Comparison of ENCODE assay signal across 12 mouse cellular contexts in genomic region chr9:91818616-91819328, GRCm38 (mm10).
A peak's percentile ranks its signal among the peaks of the same experiment; 100 is the strongest.
DNase-seq lines count a peak whose midpoint lies in the region; ATAC-seq and TF ChIP-seq lines count a peak whose summit lies in the region.
"Had no signal": no experiment of that assay in that cellular context is flagged by ENCODE, and none has a peak within 500 bp of the region (broad histone marks: within the 10 kb centered on the region; RNA-seq: fewer than 3 reads in every experiment).

No protein-coding gene starts in this region.

- H3K9me3 ChIP-seq in forebrain, embryonic 11.5 days (ENCODE audit: control insufficient read depth, low read length), result no peaks in the 10 kb centered on the region
- H3K9me3 ChIP-seq in limb, embryonic 13.5 days, result no peaks in the 10 kb centered on the region
- no peaks in the 10 kb centered on the region for H3K9me3 ChIP-seq in stomach, postnatal 0 days (ENCODE audit: control insufficient read depth, low read length)
- H3K9me3 ChIP-seq in lung, postnatal 0 days (ENCODE audit: low read length), result no peaks in the 10 kb centered on the region
- H3K9me3 ChIP-seq in kidney, embryonic 14.5 days (ENCODE audit: control insufficient read depth, low read length), result no peaks in the 10 kb centered on the region
- H3K9me3 ChIP-seq: heart, embryonic 13.5 days; intestine, embryonic 15.5 days had no signal

- H3K4me1 ChIP-seq in forebrain, embryonic 11.5 days (replicated peaks; ENCODE audit: control insufficient read depth, insufficient read depth, low read length), result no peaks in the 10 kb centered on the region
- no peaks in the 10 kb centered on the region for H3K4me1 ChIP-seq in limb, embryonic 13.5 days
- no peaks in the 10 kb centered on the region for H3K4me1 ChIP-seq in stomach, postnatal 0 days (replicated peaks; ENCODE audit: control insufficient read depth, insufficient read depth)
- H3K4me1 ChIP-seq in lung, postnatal 0 days (ENCODE audit: insufficient read depth, low read depth, low read length), result no peaks in the 10 kb centered on the region
- no peaks in the 10 kb centered on the region for H3K4me1 ChIP-seq in kidney, embryonic 14.5 days (ENCODE audit: control insufficient read depth, insufficient read depth, low read length)
- H3K4me1 ChIP-seq: heart, embryonic 13.5 days; intestine, embryonic 15.5 days had no signal

- H3K27ac ChIP-seq in forebrain, embryonic 11.5 days (ENCODE audit: low read depth, low read length), result 0 out of 2 replicates have a peak overlapping the region, but pooled peaks have one; percentile 55
- no peak overlapping the region for H3K27ac ChIP-seq in limb, embryonic 13.5 days
- no peak overlapping the region for H3K27ac ChIP-seq in stomach, postnatal 0 days (replicated peaks)
- no peak overlapping the region for H3K27ac ChIP-seq in lung, postnatal 0 days (ENCODE audit: low read length)
- H3K27ac ChIP-seq in kidney, embryonic 14.5 days (ENCODE audit: low read depth, low read length), result no peak overlapping the region
- H3K27ac ChIP-seq: heart, embryonic 13.5 days; intestine, embryonic 15.5 days had no signal

- 45% methylated on average over 13 of the region's 13 CpGs for WGBS in forebrain, embryonic 11.5 days
- 75% methylated on average over 13 of the region's 13 CpGs for WGBS in limb, embryonic 13.5 days
- 80% methylated on average over 13 of the region's 13 CpGs for WGBS in stomach, postnatal 0 days
- 68% methylated on average over 13 of the region's 13 CpGs for WGBS in lung, postnatal 0 days
- 84% methylated on average over 13 of the region's 13 CpGs for WGBS in kidney, embryonic 14.5 days

- H3K4me3 ChIP-seq in forebrain, embryonic 11.5 days (ENCODE audit: low read depth, low read length), result no peak overlapping the region
- H3K4me3 ChIP-seq in limb, embryonic 13.5 days, result no peak overlapping the region
- no peak overlapping the region for H3K4me3 ChIP-seq in stomach, postnatal 0 days (ENCODE audit: low read depth, low read length)
- no peak overlapping the region for H3K4me3 ChIP-seq in lung, postnatal 0 days (ENCODE audit: low read depth, low read length)
- H3K4me3 ChIP-seq in kidney, embryonic 14.5 days (ENCODE audit: low read length), result no peak overlapping the region
- H3K4me3 ChIP-seq: heart, embryonic 13.5 days; intestine, embryonic 15.5 days had no signal

- H3K27me3 ChIP-seq in forebrain, embryonic 11.5 days (ENCODE audit: control insufficient read depth, insufficient read depth, low read length), result no peaks in the 10 kb centered on the region
- H3K27me3 ChIP-seq in limb, embryonic 13.5 days, result no peaks in the 10 kb centered on the region
- no peaks in the 10 kb centered on the region for H3K27me3 ChIP-seq in stomach, postnatal 0 days (ENCODE audit: control insufficient read depth, insufficient read depth, low read length)
- H3K27me3 ChIP-seq in lung, postnatal 0 days (replicated peaks; ENCODE audit: insufficient read depth, low read length), result no peaks in the 10 kb centered on the region
- H3K27me3 ChIP-seq in kidney, embryonic 14.5 days (ENCODE audit: control insufficient read depth, insufficient read depth, low read length), result no peaks in the 10 kb centered on the region
- H3K27me3 ChIP-seq: heart, embryonic 13.5 days; intestine, embryonic 15.5 days had no signal

- DNase-seq in cerebellum, postnatal 14 days, result peak; percentile 86 to 90
- DNase-seq in cerebellum, adult 11-12 months, result no peak
- DNase-seq in brain, adult 2 months (ENCODE audit: low read depth, low spot score), result peak; percentile 17
- DNase-seq in forebrain, embryonic 11.5 days (ENCODE audit: low spot score), result peak; percentile 75
- no peak for DNase-seq in stomach, postnatal 0 days (ENCODE audit: low spot score)
- DNase-seq in lung, postnatal 0 days (ENCODE audit: low spot score), result no peak
- DNase-seq: right cerebral cortex, adult 18-20 months; thymus, postnatal 14 days had no signal

- ATAC-seq in forebrain, embryonic 11.5 days (replicated peaks; ENCODE audit: low FRiP score), result peak; percentile 95
- ATAC-seq in limb, embryonic 13.5 days (ENCODE audit: low FRiP score, low read depth), result peak; percentile 90
- no peak for ATAC-seq in stomach, postnatal 0 days (ENCODE audit: low FRiP score, low TSS enrichment)
- no peak for ATAC-seq in lung, postnatal 0 days
- ATAC-seq in kidney, embryonic 14.5 days (ENCODE audit: low FRiP score, low TSS enrichment), result no peak; the same call in 1 of the 2 replicates
- ATAC-seq: intestine, embryonic 15.5 days had no signal

- no peaks in the 10 kb centered on the region for H3K36me3 ChIP-seq in forebrain, embryonic 11.5 days (ENCODE audit: control insufficient read depth, insufficient read depth, low read length)
- no peaks in the 10 kb centered on the region for H3K36me3 ChIP-seq in limb, embryonic 13.5 days
- H3K36me3 ChIP-seq in stomach, postnatal 0 days (ENCODE audit: control insufficient read depth, insufficient read depth, low read length), result no peaks in the 10 kb centered on the region
- no peaks in the 10 kb centered on the region for H3K36me3 ChIP-seq in lung, postnatal 0 days (ENCODE audit: insufficient read depth, low read length)
- no peaks in the 10 kb centered on the region for H3K36me3 ChIP-seq in kidney, embryonic 14.5 days (ENCODE audit: control insufficient read depth, insufficient read depth, low read length)
- H3K36me3 ChIP-seq: heart, embryonic 13.5 days; intestine, embryonic 15.5 days had no signal

- H3K4me2 ChIP-seq in forebrain, embryonic 11.5 days (ENCODE audit: low read depth, low read length, severe bottlenecking), result no peak overlapping the region
- no peak overlapping the region for H3K4me2 ChIP-seq in limb, embryonic 13.5 days (replicated peaks)
- no peak overlapping the region for H3K4me2 ChIP-seq in stomach, postnatal 0 days (replicated peaks; ENCODE audit: low read depth)
- H3K4me2 ChIP-seq in lung, postnatal 0 days (replicated peaks; ENCODE audit: low read depth, low read length), result no peak overlapping the region
- no peak overlapping the region for H3K4me2 ChIP-seq in kidney, embryonic 14.5 days (replicated peaks; ENCODE audit: low read depth, low read length)
- H3K4me2 ChIP-seq: heart, embryonic 13.5 days; intestine, embryonic 15.5 days had no signal

- no peak for TF ChIP-seq EP300 in stomach, postnatal 0 days (optimal IDR thresholded peaks at IDR 0.05)
- no peak for TF ChIP-seq EP300 in lung, postnatal 0 days (IDR thresholded peaks at IDR 0.05)

- no peak for TF ChIP-seq CTCF in stomach, postnatal 0 days (IDR thresholded peaks at IDR 0.05; ENCODE audit: low read depth)
- no peak for TF ChIP-seq CTCF in lung, postnatal 0 days (IDR thresholded peaks at IDR 0.05)

- no peak overlapping the region for H3K9ac ChIP-seq in forebrain, embryonic 11.5 days (ENCODE audit: low read length)
- H3K9ac ChIP-seq in limb, embryonic 13.5 days, result no peak overlapping the region
- no peak overlapping the region for H3K9ac ChIP-seq in stomach, postnatal 0 days (ENCODE audit: low read length)
- H3K9ac ChIP-seq in lung, postnatal 0 days (replicated peaks; ENCODE audit: low read depth), result no peak overlapping the region
- no peak overlapping the region for H3K9ac ChIP-seq in kidney, embryonic 14.5 days (ENCODE audit: low read depth, low read length)
- H3K9ac ChIP-seq: heart, embryonic 13.5 days; intestine, embryonic 15.5 days had no signal

Comparison
In these comparisons a context has a peak if more than half of its experiments do, and no peak if none do; other contexts are left out.
1. DNase-seq: peak in cerebellum, postnatal 14 days (2 of 2), brain, adult 2 months (single experiment) and forebrain, embryonic 11.5 days (single experiment); none in cerebellum, adult 11-12 months (single experiment), stomach, postnatal 0 days (single experiment) and lung, postnatal 0 days (single experiment).
2. ATAC-seq: peak in forebrain, embryonic 11.5 days (single experiment) and limb, embryonic 13.5 days (single experiment); none in stomach, postnatal 0 days (single experiment), lung, postnatal 0 days (single experiment) and kidney, embryonic 14.5 days (single experiment).